Mouse (Mus musculus) liver, embryonic 14.5 days (tissue): ENCODE results near the gene Tsc22d3. TPM values are rescaled to one million over a fixed set of nuclear protein-coding genes. Genes with fewer than 3 reads are reported as not detected.

Source experiments
- ATAC-seq: fragments of 200-750 bp; cut with Nextera tagmentation; 2 replicates; pipeline ENCODE4 v1.8.0; 2017; ENCODE audit warnings: moderate number of reproducible peaks, mild to moderate bottlenecking, moderate library complexity; ENCODE audit not compliant: insufficient read depth
- DNase-seq, 3 experiments: peaks; one replicate each; pipeline ENCODE4 v3.0.0-alpha.2; 2012 to 2013; ENCODE audit warnings: low read depth in 3 of 3, low spot score in 3 of 3
- H3K27ac ChIP-seq: fragments of 300-500 bp; sonication (generic); 2 replicates; pipeline ENCODE4 v1.5.1; 2014; ENCODE audit warnings: moderate library complexity, mild to moderate bottlenecking, control low read depth, inconsistent platforms
- H3K27me3 ChIP-seq: fragments of 300-500 bp; sonication (generic); 2 replicates; pipeline ENCODE4 v1.6.1; 2014; ENCODE audit warnings: mild to moderate bottlenecking, low read length, moderate library complexity; ENCODE audit not compliant: control insufficient read depth, insufficient read depth
- H3K36me3 ChIP-seq: fragments of 300-500 bp; sonication (generic); replicated peaks from 2 replicates; pipeline ENCODE4 v1.6.1; 2014; ENCODE audit warnings: low read depth; ENCODE audit not compliant: control insufficient read depth, insufficient read depth
- H3K4me1 ChIP-seq, 2 experiments: fragments of 200-500 bp in 1 of 2; fragments of 300-500 bp in 1 of 2; sonication (generic) in 1 of 2; replicated peaks; 2 replicates each; pipeline ENCODE4 v1.6.1; 2012 to 2014; ENCODE audit warnings: antibody characterized with exemption in 1 of 2, inconsistent platforms in 1 of 2, low read length in 1 of 2; ENCODE audit not compliant: control insufficient read depth in 2 of 2, insufficient read depth in 2 of 2
- H3K4me2 ChIP-seq: fragments of 300-500 bp; sonication (generic); 2 replicates; pipeline ENCODE4 v1.6.1; 2014; ENCODE audit warnings: low read depth, mild to moderate bottlenecking, control low read depth, moderate library complexity
- H3K4me3 ChIP-seq, 2 experiments: fragments of 200-500 bp in 1 of 2; fragments of 300-500 bp in 1 of 2; sonication (generic) in 1 of 2; 2 replicates each; pipeline ENCODE4 v1.5.1; 2012 to 2014; ENCODE audit warnings: low read depth in 2 of 2, low read length in 2 of 2, mild to moderate bottlenecking in 2 of 2, control low read depth in 1 of 2, inconsistent platforms in 1 of 2, moderate library complexity in 1 of 2; ENCODE audit not compliant: insufficient read depth in 1 of 2
- H3K9ac ChIP-seq: fragments of 300-500 bp; sonication (generic); replicated peaks from 2 replicates; pipeline ENCODE4 v1.6.1; 2014; ENCODE audit warnings: mild to moderate bottlenecking, control low read depth, moderate library complexity
- H3K9me3 ChIP-seq: fragments of 300-500 bp; sonication (generic); 2 replicates; pipeline ENCODE4 v1.6.1; 2016; ENCODE audit warnings: low read length, mixed read lengths; ENCODE audit not compliant: control insufficient read depth
- CTCF ChIP-seq: IDR thresholded peaks from 2 replicates; pipeline ENCODE4 v1.5.1; 2016; ENCODE audit warnings: antibody characterized with exemption, low read depth, control low read depth
- EP300 ChIP-seq: IDR thresholded peaks from 2 replicates; pipeline ENCODE4 v1.6.1; 2016; ENCODE audit warnings: antibody characterized with exemption, low read depth
- WGBS: fragments of 180-500 bp; shearing (Covaris S2); extraction: QIAGEN DNeasy Blood & Tissue Kit; methylation state at CpG from one replicate; pipeline ENCODE4 v1.1.7; 2014; ENCODE audit not compliant: insufficient replicate concordance; 5-methylcytosine and 5-hydroxymethylcytosine counted together
- polyA plus RNA-seq, 2 experiments: library from polyadenylated mRNA; depleted of rRNA in 1 of 2; stranded (reverse) in 1 of 2; unstranded in 1 of 2; fragments of >200 nt; fragmentation: Nextera tagmentation in 1 of 2; extraction: Ambion mirVana in 1 of 2; gene quantifications; 2 replicates each; pipeline versions ENCODE4 v1.2.1 to v1.2.3; 2012 to 2014

Gene Tsc22d3
- polyA plus RNA-seq (2012; rRNA removed) = 4.3 and 5.1 TPM in 2 replicates
- polyA plus RNA-seq (2014; fragmentation: Nextera tagmentation; extraction: Ambion mirVana) = 10.6 TPM in 2 replicates

GRCm38 (mm10) chrX:140600410-140601109 is at the start of gene Tsc22d3:
TSS of gene Tsc22d3 (minus strand) at chrX:140600659.
- Histone ChIP-seq H3K9ac (no peak within 1 kb of the TSS), H3K4me3 (peak within 1 kb of the TSS; percentile 49 to 50), H3K4me1 (no peaks in the 10 kb centered on the region), H3K36me3 (no peaks in the 10 kb centered on the region), H3K9me3 (no peaks in the 10 kb centered on the region; the same call in 1 of the 2 replicates), H3K4me2 (peak within 1 kb of the TSS; percentile 69), H3K27me3 (peaks cover 23% of the 10 kb centered on the region), H3K27ac (no peak within 1 kb of the TSS)
- DNase-seq (peak in 1 of 3 experiments; percentile 20), ATAC-seq (0 out of 2 replicates have a peak, but pooled peaks have one; percentile 40)
- WGBS = 16% methylated on average over 28 of the region's 28 CpGs
- TF ChIP-seq CTCF (peak; percentile 44), EP300 (no peak)

DNA sequence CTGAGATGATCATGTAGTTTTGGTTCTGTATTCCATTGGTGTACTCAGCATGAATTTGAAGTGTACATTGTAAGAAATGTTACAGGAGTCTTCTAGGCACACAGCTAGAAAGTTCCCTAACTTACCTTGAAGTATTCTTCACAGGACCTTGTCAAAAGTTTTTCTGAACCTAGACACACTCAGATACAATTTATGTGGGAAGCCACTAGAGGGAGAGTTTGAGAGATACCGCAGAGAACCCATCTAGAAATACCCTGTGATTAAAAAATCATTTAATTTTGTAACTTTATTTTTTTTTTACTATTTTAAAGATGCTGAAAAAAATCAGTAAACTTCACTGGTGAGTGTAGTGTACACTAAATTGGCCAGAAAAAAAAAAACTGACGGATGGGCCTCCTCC is 39.1 kb upstream of the Tsc22d3 start:
- no peak for DNase-seq
- TF ChIP-seq CTCF (no peak), EP300 (no peak)
- 51% methylated on average over 2 of the region's 2 CpGs for WGBS
- Histone ChIP-seq H3K4me1 (no peaks in the 10 kb centered on the region), H3K36me3 (no peaks in the 10 kb centered on the region), H3K9ac (no peak overlapping the region), H3K27ac (no peak overlapping the region), H3K4me2 (no peak overlapping the region), H3K4me3 (no peak overlapping the region), H3K27me3 (no peaks in the 10 kb centered on the region), H3K9me3 (no peaks in the 10 kb centered on the region)
- no peak for ATAC-seq

- TF ChIP-seq EP300 (no peak), CTCF (no peak)
- H3K4me2 ChIP-seq = no peak overlapping the region
- no peak overlapping the region for H3K4me3 ChIP-seq
- WGBS = 49% methylated on average over 5 of the region's 5 CpGs
- no peak overlapping the region for H3K27ac ChIP-seq
- no peak for DNase-seq
- H3K9me3 ChIP-seq = no peaks in the 10 kb centered on the region
- no peak for ATAC-seq
- no peaks in the 10 kb centered on the region for H3K27me3 ChIP-seq
- H3K36me3 ChIP-seq = no peaks in the 10 kb centered on the region
- H3K9ac ChIP-seq = no peak overlapping the region
- no peaks in the 10 kb centered on the region for H3K4me1 ChIP-seq
Measured at GRCm38 (mm10) chrX:140638028-140638427, 37.6 kb upstream of the Tsc22d3 start.

DNA sequence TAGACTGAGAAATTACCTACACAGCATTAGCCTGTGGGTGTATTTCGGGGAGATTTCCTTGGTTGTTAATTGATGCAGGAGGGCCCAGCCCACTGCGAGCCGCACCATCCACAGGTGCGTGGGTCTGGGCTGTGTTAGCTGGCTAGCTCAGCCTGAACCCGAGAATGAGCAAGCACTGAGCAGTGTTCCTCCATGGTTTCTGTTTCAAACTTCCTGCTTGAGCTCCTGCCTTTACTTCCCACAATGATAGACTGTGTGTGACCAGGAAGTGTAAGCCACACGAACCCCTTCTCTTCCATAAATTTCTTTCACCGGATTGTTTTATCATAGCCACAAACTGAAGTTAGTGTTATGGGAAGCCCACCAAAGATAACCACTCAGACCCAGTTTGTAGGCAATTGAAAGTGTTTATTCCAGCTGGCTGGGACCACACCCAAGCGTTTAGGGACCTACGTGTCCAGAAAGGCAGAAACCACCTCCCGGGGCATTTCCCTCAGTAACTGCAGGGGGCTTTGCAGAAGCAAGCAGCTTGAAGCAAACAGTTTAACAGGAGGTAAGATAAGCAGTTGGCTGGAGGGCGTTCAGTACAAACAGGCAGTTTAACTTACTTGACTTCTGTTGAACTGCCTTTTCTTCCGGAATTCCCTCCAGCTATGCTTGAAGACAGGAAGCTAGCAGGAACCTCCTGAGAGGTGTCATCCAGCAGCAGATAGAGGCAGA is 24.6 kb upstream of the Tsc22d3 start:
- ATAC-seq (no peak), DNase-seq (no peak)
- Histone ChIP-seq H3K9ac (no peak overlapping the region), H3K36me3 (no peaks in the 10 kb centered on the region), H3K4me3 (no peak overlapping the region), H3K9me3 (no peaks in the 10 kb centered on the region), H3K4me1 (no peaks in the 10 kb centered on the region; a peak in 1 of 4 replicates), H3K27ac (no peak overlapping the region), H3K27me3 (no peaks in the 10 kb centered on the region), H3K4me2 (peak overlapping the region; percentile 6; the same call in 1 of the 2 replicates)
- no peak for TF ChIP-seq EP300
- WGBS = 33% methylated on average over 12 of the region's 12 CpGs

DNA sequence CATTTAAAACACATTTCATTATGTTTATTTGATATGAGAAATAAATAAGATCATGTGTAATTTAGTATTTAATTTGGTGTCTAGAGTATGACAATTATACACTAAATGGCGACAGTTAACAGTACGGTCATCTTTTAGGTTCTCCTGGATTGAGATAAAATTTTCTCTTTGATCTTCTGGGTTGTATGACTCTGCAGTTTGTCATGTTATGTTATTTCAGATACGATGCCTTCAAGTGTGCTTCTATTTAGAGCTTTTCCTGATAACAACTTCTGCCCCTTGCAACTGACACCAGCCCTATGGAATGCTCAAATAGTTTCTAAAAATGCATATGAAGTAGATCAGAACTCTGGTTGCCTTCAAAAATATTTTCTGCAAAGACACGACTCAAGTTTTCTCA is 9.5 kb upstream of the Tsc22d3 start:
- Histone ChIP-seq H3K9ac (no peak overlapping the region), H3K9me3 (no peaks in the 10 kb centered on the region), H3K27me3 (no peaks in the 10 kb centered on the region), H3K36me3 (no peaks in the 10 kb centered on the region), H3K27ac (no peak overlapping the region), H3K4me2 (no peak overlapping the region), H3K4me1 (no peaks in the 10 kb centered on the region), H3K4me3 (no peak overlapping the region)
- TF ChIP-seq CTCF (no peak), EP300 (no peak)
- DNase-seq (no peak), ATAC-seq (no peak)
- WGBS = 33% methylated on average over 4 of the region's 4 CpGs
